Mouse (Mus musculus): ENCODE results near the gene Adk.

Gene Adk

DNA sequence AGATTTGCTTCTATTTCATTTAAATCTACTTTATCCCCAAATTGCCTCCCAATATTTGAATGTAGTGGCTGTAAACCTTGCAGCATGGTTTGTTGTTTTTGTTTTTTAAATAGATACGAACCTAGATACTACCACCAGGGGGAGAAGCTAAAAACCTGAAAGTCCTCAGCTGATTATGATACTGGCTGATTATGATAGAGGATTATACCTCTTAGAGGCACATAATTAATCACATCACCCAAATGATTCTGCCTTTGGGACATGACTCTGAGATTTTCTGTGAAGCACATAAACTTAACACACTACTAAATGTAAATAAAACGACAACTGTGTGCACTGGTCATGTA lies 201.6 kb downstream of the Adk start:
- DNase-seq (ENCODE audit: low read depth, low spot score): peak; percentile 13

DNA sequence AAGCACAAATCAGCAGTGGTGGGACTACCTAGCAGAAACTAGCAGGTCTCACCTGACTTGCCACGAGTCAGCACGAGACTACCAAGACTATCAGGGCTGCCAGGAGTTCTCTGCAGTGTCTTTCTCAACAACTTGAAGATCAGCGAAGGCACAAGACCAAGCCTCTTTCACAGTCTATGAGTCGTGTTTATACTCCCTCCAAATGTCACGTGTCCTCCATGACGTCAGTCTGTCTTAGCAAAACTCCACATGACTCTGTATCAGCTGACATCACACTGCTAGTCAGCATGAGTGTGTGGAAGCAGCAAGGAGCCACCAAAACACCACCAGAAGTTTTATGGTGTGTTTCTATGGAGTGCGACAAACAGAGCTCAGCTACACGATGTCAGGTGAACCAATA lies 215.9 kb downstream of the Adk start:
- peak; percentile 55 for DNase-seq (ENCODE audit: low read depth, low spot score)

DNA sequence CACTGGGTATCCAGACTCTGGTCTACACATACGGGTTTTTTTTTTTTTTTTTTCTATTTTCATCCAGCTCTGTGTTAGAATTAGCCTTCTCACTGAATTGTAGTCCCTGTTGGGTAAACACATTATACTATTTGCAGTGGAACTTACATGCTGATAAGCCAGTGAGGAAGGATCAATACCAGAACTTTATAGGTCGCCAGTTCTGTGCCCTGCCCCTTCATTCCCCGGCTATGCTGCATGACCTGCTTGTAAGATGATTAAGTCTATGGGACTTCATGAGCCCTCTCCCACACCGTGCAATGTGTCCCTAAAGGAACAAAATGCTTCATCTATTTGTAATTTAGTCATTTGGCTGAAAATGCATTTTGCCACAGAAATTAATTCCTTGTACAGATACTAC lies 219.1 kb downstream of the Adk start:
- DNase-seq (ENCODE audit: low read depth, low spot score): no peak

DNA sequence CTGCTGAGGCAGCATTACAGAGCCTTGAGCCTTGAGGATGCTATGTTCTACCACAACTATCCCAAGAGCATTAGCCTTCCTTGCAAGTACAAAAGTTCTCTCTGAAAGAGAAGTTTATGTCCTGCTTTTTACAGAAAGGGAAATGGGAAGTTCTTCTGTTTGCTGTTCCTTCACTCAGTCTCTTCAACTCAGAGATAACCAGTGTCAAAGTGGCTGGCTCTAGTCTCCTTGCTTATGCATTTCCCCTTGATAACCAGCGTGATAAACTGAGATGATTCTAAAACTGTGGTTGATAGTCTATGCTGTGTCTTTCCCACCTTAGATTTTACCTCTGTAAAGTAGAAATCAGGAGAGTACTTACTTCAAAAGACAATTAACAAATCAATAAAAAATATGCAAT lies 223.4 kb downstream of the Adk start:
- no peak for DNase-seq (ENCODE audit: low read depth, low spot score)

DNA sequence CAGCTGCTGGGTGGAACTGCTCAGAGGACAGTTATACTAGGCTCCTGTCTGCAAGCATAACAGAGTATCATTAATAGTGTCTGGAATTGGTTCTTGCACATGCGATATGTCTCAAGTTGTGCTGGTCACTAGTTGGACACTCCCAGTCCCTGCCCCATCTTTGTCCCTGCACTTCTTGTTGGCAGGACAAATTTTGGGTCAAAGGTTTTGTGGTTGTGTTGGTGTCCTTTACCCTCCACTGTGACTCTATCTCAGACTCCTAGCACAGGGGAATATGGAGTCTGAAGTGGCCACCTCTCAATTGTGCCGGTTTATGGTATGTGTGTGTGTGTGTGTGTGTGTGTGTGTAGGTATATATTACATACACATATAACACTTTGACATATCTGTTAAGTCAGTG lies 225.9 kb downstream of the Adk start:
- DNase-seq (ENCODE audit: low read depth, low spot score): no peak

DNA sequence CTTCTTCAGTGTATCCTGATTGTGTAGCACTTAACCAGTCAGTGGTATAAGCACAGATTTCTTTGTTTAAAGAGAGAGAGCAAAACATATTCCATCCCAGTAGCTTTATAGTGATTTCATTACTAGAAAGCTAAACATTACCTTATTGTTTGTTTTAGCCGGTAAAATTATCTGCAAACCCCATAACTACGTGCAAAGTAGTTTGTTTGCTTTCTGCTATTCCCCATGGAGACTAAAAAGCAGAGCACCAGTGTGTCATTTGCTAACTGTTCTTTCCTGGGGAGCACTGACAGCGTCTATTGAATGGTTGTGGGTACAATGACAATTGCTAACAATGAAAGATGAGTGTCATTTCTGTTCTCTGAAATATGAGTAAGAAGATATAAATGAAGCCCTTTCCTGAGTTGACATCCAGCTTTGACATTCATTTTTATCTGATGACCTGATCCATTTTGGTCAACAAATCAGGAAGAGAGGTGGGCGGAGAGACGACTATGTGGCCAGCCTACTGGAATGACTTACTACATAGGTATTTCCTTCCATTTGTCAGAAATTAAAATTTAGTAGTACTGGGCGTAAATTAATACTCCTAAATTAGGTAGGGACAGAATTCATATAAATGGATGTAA lies 226.6 kb downstream of the Adk start:
- peak; percentile 76 for DNase-seq (ENCODE audit: low read depth, low spot score)

DNA sequence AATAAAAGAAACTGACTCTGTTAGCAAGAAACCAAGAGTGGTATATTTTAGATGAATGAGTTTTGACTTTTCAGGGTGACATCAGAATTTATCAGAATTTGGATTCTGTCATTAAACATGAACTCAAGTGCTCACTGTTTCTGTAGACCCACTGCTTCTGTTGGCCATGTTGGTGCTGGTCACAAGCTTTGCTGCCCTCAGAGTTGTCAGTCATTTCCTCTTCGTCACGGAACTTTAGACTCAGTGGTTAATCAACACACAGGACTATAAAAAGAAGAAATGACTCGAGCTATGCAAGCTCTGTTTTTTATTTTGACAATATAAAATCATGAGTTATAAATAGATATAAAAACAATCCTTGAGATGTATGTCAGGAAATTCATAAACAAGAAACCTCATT lies 228.1 kb downstream of the Adk start:
- DNase-seq (ENCODE audit: low read depth, low spot score): no peak

DNA sequence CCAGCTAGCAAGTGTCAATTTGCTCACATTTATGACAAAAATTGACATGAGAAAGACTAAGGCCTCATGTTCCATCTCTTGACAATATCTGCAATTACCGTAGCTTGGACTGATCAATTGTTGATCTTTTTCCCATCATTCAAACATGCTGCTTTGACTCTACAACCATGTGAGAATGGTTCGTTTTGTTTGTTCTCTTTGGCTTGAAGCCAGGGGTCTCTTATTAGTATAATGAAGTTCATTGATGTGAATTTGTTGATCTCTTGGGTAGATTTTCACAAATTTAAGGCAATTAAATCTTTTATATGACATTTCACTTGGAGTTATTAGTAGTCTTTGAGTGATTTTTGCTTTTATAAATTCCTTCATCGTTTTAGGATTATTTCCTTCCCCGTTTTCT lies 229.1 kb downstream of the Adk start:
- DNase-seq (ENCODE audit: low read depth, low spot score): no peak

DNA sequence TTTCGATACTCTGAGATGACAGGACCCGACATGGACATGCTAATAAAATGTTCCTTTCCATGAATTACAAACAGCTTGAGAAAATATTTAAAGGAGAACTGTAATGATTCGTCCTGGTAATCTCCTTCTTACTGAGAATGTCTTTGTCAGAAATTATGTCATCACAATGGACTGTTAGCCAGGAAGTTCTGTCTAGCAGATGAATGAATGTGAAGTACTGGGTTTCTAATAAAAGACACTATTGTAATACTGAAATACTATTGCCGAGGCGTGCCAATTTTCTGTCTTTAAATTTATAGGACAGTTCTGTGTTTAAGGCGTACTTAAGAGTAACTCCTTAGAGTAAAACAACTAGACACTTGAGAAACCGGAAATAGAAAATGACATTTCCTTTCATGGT lies 231.7 kb downstream of the Adk start:
- DNase-seq (ENCODE audit: low read depth, low spot score): peak; percentile 61

DNA sequence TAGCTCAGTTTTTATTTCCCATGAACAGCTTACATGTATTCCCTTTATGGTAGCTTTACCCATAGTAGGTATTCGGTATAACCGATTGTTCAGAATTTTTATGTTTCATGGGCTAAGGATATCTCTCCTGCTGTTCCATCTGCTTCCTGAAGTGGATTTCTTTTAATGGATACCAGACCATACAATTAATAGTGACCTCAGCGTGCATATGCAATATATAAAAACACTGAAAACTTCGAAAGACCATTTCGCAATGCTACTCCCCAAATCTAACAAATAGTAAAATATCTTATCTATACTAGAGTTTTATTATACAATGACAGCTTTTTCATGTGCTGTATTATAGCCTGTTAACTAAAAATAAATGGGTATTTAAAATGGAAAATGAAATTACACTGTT lies 232.5 kb downstream of the Adk start:
- no peak for DNase-seq (ENCODE audit: low read depth, low spot score)

DNA sequence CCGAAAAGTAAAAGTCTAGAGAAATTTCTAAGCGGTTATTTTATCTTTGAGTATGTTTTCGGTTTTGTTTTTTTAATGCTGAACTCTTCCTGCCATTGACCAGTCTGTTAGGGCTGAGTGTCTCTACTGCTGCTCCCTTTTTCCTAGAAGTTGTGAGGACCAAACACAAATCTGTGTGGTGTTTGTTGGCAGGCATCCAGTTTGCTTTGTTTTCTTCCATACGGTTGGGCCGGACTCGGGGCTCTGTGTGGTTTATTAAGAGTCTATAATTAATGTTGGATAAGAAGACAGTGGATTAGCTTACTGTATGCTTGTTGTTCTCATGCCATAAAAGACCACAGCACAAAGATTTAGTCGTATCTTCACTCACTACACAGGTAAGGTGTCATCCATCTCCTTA lies 233.9 kb downstream of the Adk start:
- no peak for DNase-seq (ENCODE audit: low read depth, low spot score)

DNA sequence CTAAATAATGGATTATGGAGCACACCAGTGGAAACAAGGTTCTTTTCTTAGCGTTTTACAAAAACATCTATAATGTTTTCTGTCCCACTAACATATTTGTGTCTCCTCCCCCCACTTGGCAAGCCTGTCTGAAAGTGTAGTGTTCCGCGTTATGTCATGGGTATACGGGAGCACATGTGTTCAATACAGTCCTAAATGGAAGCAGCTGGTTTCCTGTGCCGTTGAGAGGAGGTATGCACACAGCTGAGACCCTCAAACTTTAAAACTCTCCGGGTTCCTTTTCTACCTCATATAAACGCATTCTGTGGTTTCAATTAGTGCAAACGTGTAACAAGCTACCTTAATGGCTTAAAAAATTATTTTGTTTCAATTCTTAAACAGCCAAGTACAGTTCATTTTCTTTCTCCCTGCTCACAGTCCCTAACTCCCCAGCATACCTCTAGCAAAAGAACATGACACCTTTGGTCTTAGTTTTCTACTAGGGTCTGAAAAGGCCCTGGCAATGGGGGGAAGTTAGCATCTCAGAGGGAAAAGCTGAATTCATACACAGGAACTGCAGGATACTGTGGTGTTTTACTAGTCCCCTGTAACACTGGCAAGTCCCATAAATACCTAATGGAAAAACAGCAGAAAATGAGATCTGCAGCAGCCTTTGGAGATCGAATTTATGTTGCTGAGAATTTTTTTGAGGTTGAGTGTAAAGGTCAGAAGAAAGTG lies 235.5 kb downstream of the Adk start:
- no peak for DNase-seq (ENCODE audit: low read depth, low spot score)

DNA sequence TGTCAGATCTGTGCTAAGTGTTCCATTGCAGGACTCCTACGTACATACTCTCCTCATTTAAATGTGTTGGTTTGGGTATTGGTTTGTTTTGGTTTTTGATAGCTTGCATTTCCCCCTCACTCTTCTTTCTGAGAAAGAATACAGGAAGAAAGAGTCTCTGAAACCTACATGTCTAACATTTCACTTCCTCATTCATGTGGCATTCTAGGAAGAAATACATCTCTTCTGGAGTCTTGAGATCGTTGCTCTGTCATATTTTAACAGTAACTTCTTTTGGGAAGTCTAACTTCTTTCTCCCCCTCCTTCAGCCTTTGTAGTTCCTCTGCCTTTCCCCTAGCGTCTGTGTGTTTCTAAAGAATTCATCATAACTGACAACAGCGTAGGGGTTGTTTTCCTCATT lies 247.4 kb downstream of the Adk start:
- no peak for DNase-seq (ENCODE audit: low read depth, low spot score)

DNA sequence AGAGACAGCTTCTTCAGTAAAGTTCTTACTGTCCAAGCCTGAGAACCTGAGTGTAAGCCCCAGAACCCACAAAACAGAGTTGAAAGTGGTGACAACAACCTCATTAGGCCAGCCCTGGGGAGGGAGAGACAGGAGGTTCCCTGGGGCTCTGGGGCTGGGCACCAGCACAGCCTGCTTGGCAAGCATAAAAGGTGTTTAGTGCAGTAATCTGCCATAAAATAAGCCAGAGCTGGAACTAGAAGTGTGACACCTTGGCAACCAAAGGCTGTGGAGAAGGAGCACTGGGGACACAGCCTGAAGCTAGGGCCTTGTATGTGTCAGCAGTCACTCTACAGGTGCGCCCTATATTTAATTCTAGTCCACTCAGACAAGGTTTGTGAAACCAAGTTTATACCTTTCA lies 252.4 kb downstream of the Adk start:
- no peak for DNase-seq (ENCODE audit: low read depth, low spot score)

DNA sequence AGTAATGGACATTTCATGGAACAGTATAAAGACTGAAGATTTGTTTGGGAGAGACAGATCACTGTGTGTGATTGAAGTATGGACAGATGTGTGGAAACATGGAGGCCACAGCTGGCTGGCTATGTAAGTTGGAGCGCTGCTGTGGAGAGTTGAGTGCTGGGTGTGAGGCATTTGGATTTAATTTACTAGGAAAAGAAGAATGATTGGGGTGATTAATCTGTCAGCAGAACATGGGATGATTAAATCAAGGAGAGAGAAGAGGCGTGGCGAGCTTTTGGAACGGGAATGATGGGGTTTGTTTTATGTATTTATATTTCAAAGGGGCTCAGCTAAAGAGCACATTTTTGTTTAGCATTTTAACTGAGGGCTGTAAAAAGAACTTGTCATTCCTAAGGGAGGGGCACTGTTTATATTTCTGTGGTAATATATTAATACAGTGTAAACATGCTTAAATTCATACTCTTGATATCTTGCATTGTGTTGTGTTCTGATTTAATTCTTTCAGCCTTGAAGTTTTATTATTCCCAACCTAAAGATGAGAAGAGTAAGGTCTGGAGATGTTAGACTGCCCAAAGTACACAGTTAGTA lies 256.1 kb downstream of the Adk start:
- no peak for DNase-seq (ENCODE audit: low read depth, low spot score)

DNA sequence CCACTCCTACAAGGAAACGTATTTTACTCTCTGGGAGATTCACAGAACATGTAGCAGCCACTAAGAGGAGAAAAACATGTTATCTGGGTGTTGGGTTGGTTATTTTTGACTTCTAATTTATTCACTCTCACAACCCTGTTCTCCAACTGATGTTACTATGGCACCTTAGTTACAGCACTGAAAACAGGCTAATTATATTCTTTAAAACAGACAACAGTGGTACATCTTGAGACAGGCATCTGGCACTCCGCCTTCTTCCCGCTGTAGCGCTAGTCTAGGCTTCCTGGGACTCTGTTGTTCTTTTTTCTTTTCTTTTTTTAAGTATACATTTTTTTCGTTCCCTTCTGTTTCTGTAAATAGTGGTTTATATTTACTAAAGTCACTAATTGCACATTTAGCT lies 258.2 kb downstream of the Adk start:
- DNase-seq (ENCODE audit: low read depth, low spot score): no peak

DNA sequence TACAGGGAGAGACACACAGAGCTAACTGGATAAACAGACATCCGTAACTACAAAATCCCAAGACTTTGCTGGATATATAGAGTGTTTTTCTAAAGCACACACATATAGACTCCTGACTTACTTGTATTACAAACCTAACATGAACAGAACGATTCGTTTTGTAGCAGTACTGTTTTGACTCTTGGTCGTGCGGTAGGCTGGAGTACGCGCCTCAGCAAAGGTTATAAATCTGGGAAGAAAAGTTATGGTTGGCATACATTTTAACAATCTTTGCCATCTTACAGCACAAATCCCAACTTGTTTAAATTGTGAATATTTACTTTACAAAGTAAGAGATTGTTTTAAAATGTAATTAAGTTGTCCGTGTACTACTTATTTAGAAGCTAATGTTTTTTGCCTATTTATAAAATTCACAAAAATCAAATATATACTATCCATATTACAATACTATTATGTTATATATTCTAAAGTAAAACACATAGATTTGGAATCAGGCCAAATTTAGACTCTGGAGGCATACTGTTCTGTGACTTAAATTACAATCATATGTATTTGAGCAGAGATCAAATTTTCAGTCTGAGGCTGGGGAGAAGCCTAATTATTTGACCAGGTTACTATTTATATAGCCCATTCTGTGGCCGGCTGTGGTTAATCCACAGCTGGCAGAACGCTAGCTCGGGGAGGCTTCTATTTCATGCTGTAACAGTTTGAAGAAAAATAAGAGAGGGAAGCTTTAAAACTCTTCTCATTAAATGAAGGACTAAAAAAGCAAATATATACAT lies 261.4 kb downstream of the Adk start:
- no peak for DNase-seq (ENCODE audit: low read depth, low spot score)

DNA sequence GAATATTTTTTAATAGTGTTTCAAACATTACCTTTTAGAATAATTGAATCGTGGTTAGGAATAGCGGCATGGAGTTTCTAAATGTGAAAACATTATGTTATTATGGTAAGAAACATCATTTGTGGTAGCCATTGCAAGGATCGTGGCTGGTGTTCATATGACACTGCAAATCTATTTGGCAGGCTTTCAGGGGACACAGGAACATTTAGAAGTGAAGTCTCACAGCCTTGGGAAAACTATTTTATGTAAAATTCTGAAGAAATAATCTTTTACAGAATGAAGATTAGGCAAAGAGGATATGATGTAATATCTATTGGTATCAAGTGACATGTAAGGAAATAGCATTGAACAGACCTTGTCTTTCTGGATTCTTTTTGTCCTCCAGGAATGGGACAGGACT lies 262.1 kb downstream of the Adk start:
- DNase-seq (ENCODE audit: low read depth, low spot score): peak; percentile 9

DNA sequence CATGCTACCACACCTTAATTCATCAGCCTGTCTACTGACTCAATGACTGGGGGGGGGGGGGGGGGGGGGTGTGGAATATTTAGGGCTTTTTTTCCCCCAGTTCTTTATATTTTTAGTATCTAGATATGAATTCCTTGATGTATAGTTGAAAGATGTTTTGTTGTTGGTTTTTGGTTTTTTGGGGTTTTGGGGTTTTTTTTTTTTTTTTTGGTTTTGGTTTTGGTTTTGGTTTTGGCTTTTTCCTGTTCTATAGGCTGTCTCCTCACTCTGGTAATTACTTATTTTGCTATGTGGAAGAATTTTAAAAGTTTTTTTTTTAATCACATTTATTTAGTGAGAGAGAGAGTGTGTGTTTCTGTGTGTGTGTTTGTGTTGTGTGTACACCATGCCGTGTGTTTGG lies 282.5 kb downstream of the Adk start:
- no peak for DNase-seq (ENCODE audit: low read depth, low spot score)

DNA sequence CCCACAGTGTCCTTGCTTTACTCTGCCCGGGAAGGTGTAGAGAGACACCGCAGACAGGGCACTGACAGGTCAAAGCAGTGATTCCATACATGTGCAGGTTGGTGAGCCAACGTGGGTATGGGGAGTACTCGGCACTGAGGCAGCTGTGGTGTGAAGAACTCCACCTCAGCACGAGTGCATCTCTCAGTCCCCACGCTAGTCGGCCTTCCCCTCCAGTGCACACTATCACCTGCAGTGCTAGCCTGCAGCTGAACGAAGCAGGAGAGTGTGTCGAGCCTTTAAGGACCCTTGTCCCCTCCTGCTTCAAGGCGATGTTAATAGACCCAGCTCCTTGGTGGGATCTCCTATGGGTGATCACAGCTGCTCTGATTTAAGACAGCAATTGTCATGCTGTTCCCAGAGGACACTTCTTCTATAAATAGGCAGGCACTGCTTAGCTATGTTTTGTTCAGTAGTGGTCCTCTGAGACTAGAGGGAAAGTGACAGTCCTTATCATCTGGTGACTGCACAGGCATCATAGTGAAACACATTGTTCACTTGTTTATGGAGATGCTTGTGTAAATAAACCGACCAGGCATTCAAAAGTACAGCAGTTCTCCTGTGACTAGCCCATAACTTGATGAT lies 283.4 kb downstream of the Adk start:
- no peak for DNase-seq (ENCODE audit: low read depth, low spot score)

DNA sequence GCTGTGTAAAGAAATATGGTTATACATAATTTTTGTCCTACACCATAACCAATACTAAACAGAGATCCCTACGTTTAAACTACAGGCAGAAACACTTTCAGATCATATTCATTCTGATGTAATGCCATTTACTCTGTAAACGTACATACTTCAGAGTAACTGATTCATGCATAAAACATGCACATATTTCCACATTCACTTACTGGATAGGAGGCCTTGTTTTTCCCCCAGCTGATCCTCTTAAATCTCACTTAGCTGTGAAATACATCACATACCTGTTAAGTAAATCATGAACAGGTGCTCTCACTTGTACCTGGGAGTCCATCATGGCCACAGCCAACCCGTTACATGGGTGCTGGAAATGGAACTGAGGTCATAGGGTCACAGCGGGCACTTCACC lies 285.6 kb downstream of the Adk start:
- peak; percentile 39 for DNase-seq (ENCODE audit: low read depth, low spot score)

DNA sequence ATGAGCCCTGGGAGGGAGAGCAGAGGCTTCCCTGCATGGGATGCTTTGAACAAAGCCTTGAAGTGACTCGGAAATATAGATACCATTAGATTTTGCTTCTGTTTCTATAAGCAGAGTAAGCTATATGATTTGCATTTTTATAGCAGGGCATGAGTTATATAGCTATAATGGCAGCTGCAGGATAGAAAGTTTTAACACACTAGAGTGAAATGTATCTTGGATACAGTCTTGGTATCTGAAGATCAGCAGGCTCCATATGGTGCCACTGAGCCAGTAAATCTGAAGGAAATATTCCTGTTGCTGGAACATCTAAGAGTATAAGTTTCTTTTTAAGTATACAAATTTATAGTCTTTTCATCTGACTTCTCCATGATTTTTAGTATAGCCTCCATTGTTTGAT lies 288.8 kb downstream of the Adk start:
- DNase-seq (ENCODE audit: low read depth, low spot score): no peak

Measured in 3T3-L1 (cell line).